Mouse (Mus musculus) lung, postnatal 25 days (tissue): ENCODE data around the gene Zfp609.
"Not testable (repeated sequence)": the region's sequence is repeated elsewhere in the genome, so short reads cannot be mapped to it uniquely, and the experiment has no call there.

Experiments
- DNase-seq: peaks from one replicate; pipeline ENCODE4 v3.0.0; 2022; ENCODE audit warnings: low spot score

Zfp609 gene

GRCm38 (mm10) chr9:65718195-65718594, 109.2 kb downstream of the Zfp609 start:
- no peak for DNase-seq

GRCm38 (mm10) chr9:65703926-65704595, 123.3 kb downstream of the Zfp609 start:
- no peak for DNase-seq

GRCm38 (mm10) chr9:65703241-65703640, 124.1 kb downstream of the Zfp609 start:
- DNase-seq: no peak

GRCm38 (mm10) chr9:65702286-65702685, 125.1 kb downstream of the Zfp609 start:
- no peak for DNase-seq

- DNase-seq: no peak
Observed at GRCm38 (mm10) chr9:65700504-65700903, 126.9 kb downstream of the Zfp609 start.

- no peak for DNase-seq
Observed at GRCm38 (mm10) chr9:65697992-65698391, 129.4 kb downstream of the Zfp609 start.

- no peak for DNase-seq
Observed at GRCm38 (mm10) chr9:65697356-65697755, 130.0 kb downstream of the Zfp609 start.

GRCm38 (mm10) chr9:65696337-65696736, 131.0 kb downstream of the Zfp609 start:
- no peak for DNase-seq

- DNase-seq: peak; percentile 54
Observed at GRCm38 (mm10) chr9:65695646-65696045, 131.7 kb downstream of the Zfp609 start.

- DNase-seq: no peak
Observed at GRCm38 (mm10) chr9:65692959-65693603, 134.3 kb downstream of the Zfp609 start.

- no peak for DNase-seq
Observed at GRCm38 (mm10) chr9:65692466-65692865, 134.9 kb downstream of the Zfp609 start.

- DNase-seq: not testable (repeated sequence)
Observed at GRCm38 (mm10) chr9:65689869-65690268, 137.5 kb downstream of the Zfp609 start.

GRCm38 (mm10) chr9:65684704-65685103, 142.7 kb downstream of the Zfp609 start:
- no peak for DNase-seq

- no peak for DNase-seq
Observed at GRCm38 (mm10) chr9:65682994-65683393, 144.4 kb downstream of the Zfp609 start.

- no peak for DNase-seq
Observed at GRCm38 (mm10) chr9:65682183-65682582, 145.2 kb downstream of the Zfp609 start.

GRCm38 (mm10) chr9:65681634-65681940, 145.8 kb downstream of the Zfp609 start:
- DNase-seq: no peak

- peak; percentile 64 for DNase-seq
Observed at GRCm38 (mm10) chr9:65680938-65681633, 146.3 kb downstream of the Zfp609 start.

- peak; percentile 89 for DNase-seq
Observed at GRCm38 (mm10) chr9:65679181-65679761, 148.1 kb downstream of the Zfp609 start.

- DNase-seq: no peak
Observed at GRCm38 (mm10) chr9:65677119-65677462, 150.3 kb downstream of the Zfp609 start.

GRCm38 (mm10) chr9:65676358-65677118, 150.8 kb downstream of the Zfp609 start:
- peak; percentile 97 for DNase-seq

GRCm38 (mm10) chr9:65675461-65676357, 151.7 kb downstream of the Zfp609 start:
- peak; percentile 70 for DNase-seq
